Mouse (Mus musculus): ENCODE results near the gene A830018L16Rik.
"Not testable (repeated sequence)": the region's sequence is repeated elsewhere in the genome, so short reads cannot be mapped to it uniquely, and the experiment has no call there.

The A830018L16Rik gene

GRCm38 (mm10) chr1:12000557-12000956 lies 586.7 kb downstream of the A830018L16Rik start:
- DNase-seq (ENCODE audit: low spot score in 2 of 2): no peak

DNA sequence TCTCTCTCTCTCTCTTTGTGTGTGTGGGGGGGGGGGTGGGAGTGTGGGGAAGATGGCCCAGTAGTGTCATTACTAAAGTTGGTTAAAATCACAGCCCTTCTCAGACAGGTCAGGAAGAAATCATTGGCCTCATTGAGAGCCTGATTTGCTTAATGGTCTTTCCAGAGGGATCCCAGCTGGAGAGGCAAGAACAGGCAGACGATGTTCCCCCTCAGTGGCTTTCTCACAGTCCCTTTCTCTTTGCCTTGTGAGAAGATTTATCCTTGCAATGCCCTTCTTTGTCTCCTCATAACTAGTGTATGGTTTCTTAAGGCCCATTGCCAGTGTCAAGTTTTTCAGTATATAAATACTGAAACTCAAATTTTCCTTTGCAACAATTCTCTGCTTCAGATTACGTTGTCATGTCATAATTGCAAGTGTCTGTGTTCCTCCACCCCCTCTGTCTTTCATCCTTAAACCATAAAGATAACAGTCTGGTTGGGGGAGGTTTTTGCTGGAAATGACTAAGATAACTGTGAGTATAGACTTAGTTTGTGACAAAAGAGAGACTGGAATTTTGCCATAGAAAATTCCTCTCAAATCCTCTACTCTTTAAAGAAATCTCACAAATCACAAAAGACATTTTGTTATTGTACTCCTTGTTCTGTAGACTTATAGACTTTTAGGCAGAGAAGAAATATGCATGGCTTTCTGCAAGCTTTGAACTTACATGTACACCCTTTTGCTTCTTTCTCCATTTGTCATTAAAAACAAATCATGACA lies 595.1 kb downstream of the A830018L16Rik start:
- DNase-seq (ENCODE audit: low spot score in 2 of 2): no peak

- no peak for DNase-seq (ENCODE audit: low spot score in 2 of 2)
These were observed 595.6 kb downstream of the A830018L16Rik start for GRCm38 (mm10) chr1:12009551-12009846.

DNA sequence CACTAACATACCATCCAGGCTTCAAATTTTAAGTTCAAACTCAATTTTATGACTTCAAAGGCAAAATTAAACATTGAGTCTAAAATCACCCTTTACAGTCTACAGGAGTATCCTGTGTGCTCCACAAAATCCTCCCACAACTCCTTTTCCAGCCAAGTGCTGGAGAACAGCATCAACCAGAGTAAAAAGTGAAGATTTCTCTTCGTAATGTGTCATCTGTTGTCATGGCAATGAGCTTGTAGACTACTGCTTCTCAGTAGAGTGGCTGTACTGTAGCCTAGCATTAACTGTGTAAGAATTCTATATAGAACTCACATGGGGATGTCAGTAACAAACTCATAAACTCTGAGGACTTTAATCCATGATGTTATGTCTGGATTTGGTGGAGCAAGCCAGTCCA lies 596.7 kb downstream of the A830018L16Rik start:
- DNase-seq (ENCODE audit: low spot score in 2 of 2): no peak

- DNase-seq (ENCODE audit: low spot score in 2 of 2): not testable (repeated sequence)
These were observed 606.7 kb downstream of the A830018L16Rik start for GRCm38 (mm10) chr1:12020646-12021045.

All from natural killer cell, adult 2 months (primary cell).